Mouse (Mus musculus): Measurements from ENCODE around the gene Uvrag.

Gene Uvrag

DNA sequence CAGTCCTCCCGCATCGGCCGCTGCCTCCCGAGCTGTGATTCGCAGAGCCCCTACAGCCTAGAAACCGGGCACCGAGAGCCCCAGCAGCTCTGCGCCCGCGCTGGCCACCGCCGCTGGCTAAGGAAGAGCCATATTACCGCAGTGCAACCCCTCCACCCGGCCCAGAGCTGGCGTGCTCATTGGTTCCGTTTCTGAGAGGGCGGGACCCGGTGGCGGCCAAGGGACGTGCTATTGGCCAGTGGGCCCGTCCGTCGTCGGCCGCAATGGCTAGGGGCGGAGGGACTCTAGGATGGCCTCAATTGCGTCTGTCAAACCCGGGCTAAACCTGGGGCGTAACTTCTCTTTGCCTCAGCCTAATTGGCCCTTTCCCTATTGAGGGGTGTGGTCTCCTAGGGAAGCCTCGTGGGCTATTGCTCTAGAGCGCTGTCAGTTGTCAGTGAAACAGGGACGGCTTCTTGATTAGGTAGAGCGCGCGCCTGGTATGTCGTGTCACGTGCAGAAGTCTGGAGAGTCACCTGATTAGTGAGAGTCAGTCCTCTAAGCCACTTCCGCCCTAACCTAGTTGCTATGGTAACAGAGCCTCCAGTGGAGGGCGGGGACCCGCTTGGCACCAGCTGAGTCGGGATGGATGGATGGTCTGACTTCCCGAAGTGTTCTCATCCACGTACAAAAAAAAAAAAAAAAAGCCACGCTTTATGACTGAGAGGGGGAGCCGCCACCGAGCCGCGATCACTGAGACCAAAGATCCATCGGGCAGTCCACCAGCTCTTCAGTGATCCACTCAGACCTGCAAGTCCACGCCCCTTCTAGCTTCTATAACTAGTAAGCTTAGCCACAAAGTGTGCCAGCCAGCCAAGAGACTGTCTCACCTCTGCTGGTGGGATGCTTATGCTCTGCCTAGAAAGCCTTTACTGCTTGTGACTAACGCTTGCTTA lies at the start of gene Uvrag:
Uvrag (minus strand) TSS at position 158 of the 935 bp plus-strand sequence.
- DNase-seq, result peak; percentile 99 to 100

DNA sequence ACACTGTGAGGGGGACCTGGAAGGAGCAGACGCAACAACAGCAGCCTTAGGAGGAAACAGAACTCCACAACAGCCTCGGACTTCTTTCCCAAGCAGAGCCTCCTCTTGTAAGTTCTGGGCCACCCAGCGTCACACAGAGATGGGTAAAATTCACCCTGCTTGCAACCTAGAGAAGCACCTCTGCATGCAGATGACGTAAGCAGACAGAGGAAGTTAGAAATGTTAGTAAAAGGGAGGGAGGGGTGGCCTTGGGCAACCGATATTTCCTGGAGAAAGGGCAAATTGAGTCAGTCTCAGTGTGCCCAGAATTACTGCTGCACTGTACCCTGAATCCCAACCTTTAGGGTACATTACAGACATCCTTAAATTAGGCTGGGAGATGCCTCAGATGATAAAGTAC lies 48.9 kb upstream of the Uvrag start:
- no peak for DNase-seq

DNA sequence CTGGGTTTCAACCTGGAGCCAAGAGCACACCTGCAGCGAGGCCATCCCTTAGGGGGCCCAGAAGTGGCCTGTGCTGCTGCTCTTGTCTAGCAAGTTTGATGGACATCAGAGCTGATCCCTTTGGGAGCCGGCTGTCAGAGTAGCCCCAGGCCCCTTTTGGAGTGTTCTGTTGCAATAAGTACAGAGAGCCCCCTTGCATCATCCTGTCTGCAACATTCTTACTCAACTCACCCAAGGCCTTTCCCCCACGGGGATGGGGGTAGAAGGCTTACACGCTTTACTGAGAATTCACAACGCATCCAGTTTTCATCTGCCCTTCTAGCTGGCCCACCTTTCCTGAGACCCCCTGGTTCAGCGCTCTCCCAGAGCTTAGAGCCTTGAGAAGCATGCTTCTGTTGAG lies 47.7 kb upstream of the Uvrag start:
- DNase-seq, result no peak

GRCm38 (mm10) chr7:99187451-99187850 lies 46.5 kb upstream of the Uvrag start:
- no peak for DNase-seq

DNA sequence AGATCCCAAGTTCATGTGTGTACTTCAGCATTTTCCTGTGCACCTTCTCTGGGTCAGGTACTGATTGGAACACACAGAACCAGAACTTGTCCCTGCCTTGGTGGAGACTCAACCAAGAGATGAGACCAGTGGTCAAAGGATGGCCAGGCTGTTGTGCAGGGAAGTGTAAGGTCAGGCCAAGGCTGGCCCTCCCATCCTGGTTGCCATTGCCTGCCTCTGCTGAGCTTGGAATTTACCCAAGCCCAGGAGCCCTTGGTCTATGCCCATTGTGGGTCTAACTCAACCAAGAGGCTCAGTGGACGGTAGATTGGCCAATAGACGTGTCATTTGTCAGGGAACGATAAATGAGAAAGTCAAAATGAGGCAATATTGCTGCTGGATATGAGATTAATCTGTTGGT lies 44.5 kb upstream of the Uvrag start:
- no peak for DNase-seq

GRCm38 (mm10) chr7:99183751-99184150 lies 42.8 kb upstream of the Uvrag start:
- DNase-seq, result no peak

DNA sequence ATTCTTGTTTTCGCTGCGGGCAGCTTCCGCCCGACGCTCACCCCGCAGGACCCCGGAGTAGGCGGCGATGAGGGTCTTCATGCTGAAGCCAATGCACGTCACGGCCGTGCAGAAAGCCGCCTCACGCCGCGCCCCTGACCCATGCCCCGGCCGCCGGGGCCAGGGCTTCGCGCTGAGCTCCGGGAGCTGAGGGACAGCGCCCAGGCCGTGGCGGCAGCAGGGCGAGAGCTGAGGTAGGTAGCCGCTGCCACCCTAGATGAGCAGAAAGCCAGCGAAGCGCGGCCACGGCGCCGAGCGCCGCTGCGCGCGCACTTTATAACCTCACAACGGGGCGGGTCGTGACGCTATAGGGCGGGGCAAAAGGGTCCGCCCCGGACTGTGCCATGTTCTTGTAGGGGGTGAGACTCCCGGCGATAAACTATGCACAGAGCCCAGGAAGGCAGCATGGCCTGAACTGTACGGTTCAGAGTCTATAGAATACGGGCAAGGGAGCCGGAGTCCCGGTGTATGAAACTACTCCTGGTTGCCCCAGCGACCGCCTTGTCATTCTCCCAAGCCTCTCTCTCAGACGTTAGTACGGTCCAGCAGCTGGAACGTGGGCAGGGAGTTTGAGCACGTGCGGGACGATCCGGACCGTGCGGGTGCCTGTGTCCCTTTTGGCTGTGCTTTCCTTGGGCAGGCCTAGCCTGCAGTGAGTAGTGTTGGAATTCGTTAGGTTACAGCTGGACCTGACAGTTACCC lies 41.7 kb upstream of the Uvrag start, which contains the start of gene Dgat2:
Dgat2 (minus strand) TSS at position 288 of the 741 bp plus-strand sequence.
- peak; percentile 91 to 92 for DNase-seq

DNA sequence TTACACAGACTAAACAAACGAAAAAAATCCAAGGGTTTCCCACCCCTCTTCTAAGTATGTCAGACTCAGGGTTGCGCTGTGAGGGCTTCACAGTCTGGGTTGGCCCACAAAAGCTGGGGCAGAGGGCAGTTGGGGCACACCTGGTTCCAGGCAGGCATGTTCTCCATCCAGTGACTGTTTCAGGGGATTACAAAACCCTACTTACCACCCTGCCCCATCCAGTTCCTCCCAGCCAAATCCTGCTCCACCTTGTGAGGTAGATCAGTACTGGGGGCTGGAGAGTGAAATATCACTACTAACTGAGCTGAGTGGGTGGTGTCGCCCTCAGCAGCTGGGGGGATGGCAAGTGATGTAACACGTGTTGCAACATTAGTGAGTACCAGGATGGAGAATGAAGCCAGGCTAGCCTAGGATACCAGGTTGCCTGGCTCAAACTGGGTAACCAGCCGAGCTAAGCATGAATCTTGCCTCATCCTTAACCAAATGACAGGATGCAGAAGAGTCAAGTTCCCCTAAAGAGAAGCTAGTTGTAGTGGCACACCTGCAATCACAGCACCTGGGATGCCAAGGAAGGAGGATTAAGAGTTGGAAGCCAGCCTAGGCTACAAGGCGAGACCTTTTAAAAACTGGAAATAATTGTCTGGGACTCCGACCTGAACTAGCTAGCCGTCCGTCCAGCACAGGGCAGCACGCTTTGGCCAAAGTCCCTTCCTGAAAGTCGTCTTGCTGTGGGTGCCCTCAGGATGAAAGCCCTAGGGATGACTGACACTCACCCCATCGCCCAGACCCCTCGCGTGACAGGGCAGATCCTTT lies 40.9 kb upstream of the Uvrag start:
- peak; percentile 61 to 66 for DNase-seq

GRCm38 (mm10) chr7:99180162-99180561 lies 39.2 kb upstream of the Uvrag start:
- no peak for DNase-seq

DNA sequence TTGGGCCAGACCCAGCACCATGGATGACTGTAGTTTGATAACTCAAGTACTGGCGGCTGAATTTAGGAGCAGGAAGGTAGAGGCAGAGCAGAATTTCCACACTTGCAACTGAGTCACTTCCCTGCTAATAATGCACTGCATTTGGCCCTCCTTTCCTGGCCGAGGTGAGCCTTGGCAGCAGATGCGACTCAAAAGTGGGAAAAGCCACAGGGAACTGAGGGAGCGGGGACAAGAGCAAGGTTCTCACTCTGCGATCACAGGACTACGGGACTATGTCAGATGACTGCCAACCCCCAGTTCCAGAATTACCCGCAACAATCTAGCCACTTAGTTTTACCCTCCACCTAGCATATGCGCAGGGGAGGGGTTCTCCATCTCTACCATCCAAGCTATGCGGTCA lies 38.3 kb upstream of the Uvrag start:
- no peak for DNase-seq

GRCm38 (mm10) chr7:99177386-99177785 lies 36.4 kb upstream of the Uvrag start:
- no peak for DNase-seq

- DNase-seq, result no peak
Observed at GRCm38 (mm10) chr7:99175666-99176065, 34.7 kb upstream of the Uvrag start.

DNA sequence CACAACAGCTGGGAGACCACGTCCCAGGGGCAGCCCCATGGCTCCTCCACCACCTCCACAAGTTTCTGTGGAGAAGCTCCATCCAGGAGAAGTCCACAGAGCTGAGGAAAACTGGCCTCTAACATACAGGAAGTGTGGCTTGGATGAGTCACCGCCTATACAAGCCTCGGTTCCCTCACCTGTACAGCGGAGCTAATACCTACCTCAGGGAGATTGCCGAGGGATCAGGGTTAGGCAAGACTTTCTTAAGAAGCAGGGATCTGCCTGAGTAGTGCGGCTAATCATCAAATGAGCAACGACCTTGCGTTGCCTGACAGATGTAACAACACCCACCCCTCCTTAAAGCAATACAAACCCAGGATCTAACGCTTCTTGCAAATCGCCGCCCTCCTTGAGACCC lies 34.2 kb upstream of the Uvrag start:
- no peak for DNase-seq

GRCm38 (mm10) chr7:99174006-99174405 lies 33.1 kb upstream of the Uvrag start:
- DNase-seq, result no peak

- no peak for DNase-seq
Observed at GRCm38 (mm10) chr7:99172898-99173297, 32.0 kb upstream of the Uvrag start.

- DNase-seq, result no peak
Observed at GRCm38 (mm10) chr7:99171730-99172463, 31.0 kb upstream of the Uvrag start.

DNA sequence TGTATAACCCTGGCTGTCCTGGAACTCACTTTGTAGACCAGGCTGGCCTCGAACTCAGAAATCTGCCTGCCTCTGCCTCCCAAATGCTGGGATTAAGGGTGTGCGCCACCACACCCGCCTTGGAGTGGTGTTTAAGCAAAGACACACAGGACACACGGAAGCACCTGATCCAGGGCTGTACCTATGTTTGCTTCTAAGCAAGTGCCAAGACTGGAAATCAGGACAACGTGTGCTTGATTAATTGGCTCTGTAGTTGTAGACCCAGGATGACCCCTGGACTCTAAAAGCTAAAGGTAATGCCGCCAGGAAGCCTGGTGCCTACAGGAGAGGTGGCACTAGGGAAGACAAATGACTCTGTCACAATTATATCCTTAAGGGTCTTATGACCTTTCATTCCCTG lies 29.6 kb upstream of the Uvrag start:
- no peak for DNase-seq

DNA sequence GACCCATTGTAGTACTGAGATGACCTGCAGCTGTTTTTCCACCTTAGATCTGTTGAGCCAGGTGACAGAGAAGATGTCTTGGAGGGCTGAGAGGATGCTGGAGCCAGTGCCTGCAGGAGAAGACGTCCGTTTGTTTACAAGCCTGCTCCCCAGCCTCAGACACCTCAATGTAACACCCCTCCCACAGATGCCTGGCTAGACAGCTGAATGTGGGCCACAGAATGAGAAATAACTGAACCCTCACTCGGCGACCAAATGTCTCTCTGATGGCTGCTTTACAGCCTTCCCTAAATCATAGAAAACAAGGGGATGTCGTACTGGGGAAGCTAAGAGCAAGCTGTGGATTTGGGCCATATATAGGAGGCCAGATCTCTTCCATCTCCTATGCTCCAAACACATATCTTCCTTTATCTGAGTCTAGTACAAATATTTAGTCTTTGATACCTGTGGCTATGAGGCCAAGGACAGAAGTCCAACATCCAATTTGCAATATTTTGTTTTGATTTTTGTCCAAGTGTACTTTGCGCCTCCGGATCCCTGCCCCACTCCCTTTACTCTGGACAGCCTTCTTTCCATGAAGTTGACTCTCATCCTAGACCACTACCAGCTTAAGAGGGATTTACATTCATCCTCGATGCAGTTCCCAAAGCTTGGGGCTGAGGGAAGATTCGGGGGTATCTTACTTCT lies 28.9 kb upstream of the Uvrag start:
- peak; percentile 67 to 74 for DNase-seq

- no peak for DNase-seq
Observed at GRCm38 (mm10) chr7:99168756-99169155, 27.8 kb upstream of the Uvrag start.

- DNase-seq, result peak; percentile 91 to 96
Observed at GRCm38 (mm10) chr7:99167939-99168338, 27.0 kb upstream of the Uvrag start.

DNA sequence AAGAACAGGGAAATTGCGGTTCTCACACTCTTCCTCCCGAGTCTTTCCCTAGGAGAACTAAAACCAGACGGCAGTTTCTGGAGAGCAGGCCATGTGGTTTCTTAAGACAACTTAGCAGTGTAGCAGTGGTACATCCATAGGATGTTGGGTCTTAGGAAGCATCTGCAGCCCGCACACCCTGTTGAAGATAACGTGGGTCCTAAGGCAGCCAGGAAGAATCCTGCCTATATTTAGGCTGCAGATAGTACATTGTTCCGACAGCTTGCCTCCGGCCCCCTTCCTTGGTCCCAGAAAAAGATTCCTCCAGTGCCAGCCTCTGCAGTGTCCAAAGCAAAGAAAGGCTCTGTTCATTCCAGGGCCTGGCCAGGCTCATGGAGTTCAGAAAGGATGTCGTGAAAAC lies 25.2 kb upstream of the Uvrag start:
- no peak for DNase-seq
